Mouse (Mus musculus): ENCODE measurements around the gene Hdac11. TPM values are rescaled to one million over a fixed set of nuclear protein-coding genes. Genes with fewer than 3 reads are reported as not detected.

Gene Hdac11
- polyA plus RNA-seq (2014; fragmentation: Illumina TruSeq; extraction: RNeasy Lipid Tissue Mini Kit (QIAGEN cat#74804)), result 2.0 TPM

GRCm38 (mm10) chr6:91156554-91157236 lies at the start of gene Hdac11:
Gene Hdac11 (plus strand): TSS chr6:91156665.

GRCm38 (mm10) chr6:91116244-91117145 lies 40.0 kb upstream of the Hdac11 start, which contains the start of gene Nup210:
Gene Nup210 (minus strand): TSS chr6:91116829.

GRCm38 (mm10) chr6:91212155-91212554 lies 55.7 kb downstream of the Hdac11 start, which contains the start of gene Fbln2:
Gene Fbln2 (plus strand): TSS chr6:91212455.

Other genes with a start within 250 kb of the Hdac11 start
- gene Iqsec1, start 168.0 kb upstream of the Hdac11 start, polyA plus RNA-seq (2014; fragmentation: Illumina TruSeq; extraction: RNeasy Lipid Tissue Mini Kit (QIAGEN cat#74804)), result 32.7 TPM
- 1.00 TPM for gene Nup210, start 39.8 kb upstream of the Hdac11 start, polyA plus RNA-seq (2014; fragmentation: Illumina TruSeq; extraction: RNeasy Lipid Tissue Mini Kit (QIAGEN cat#74804))
- 6.2 TPM for gene Fbln2, start 55.8 kb downstream of the Hdac11 start, polyA plus RNA-seq (2014; fragmentation: Illumina TruSeq; extraction: RNeasy Lipid Tissue Mini Kit (QIAGEN cat#74804))